Mouse (Mus musculus) intestine, embryonic 14.5 days (tissue): ENCODE data around the gene Jade2. TPM values are rescaled to one million over a fixed set of nuclear protein-coding genes. Genes with fewer than 3 reads are reported as not detected.

Experiments
- ATAC-seq: fragments of 200-750 bp; cut with Nextera tagmentation; replicated peaks from 2 replicates; pipeline ENCODE4 v1.8.0; 2017; ENCODE audit warnings: low read depth, moderate number of reproducible peaks, moderate TSS enrichment, moderate library complexity; ENCODE audit not compliant: low FRiP score, low TSS enrichment
- DNase-seq: peaks from one replicate; pipeline ENCODE4 v3.0.0-alpha.2; 2018; ENCODE audit warnings: low spot score
- H3K27ac ChIP-seq: fragments of 300-500 bp; sonication (generic); 2 replicates; pipeline ENCODE4 v1.5.1; 2014; ENCODE audit warnings: low read depth, mild to moderate bottlenecking, control low read depth
- H3K27me3 ChIP-seq: fragments of 300-500 bp; sonication (generic); replicated peaks from 2 replicates; pipeline ENCODE4 v1.6.1; 2014; ENCODE audit warnings: low read length, control low read depth; ENCODE audit not compliant: control insufficient read depth, insufficient read depth
- H3K36me3 ChIP-seq: fragments of 300-500 bp; sonication (generic); 2 replicates; pipeline ENCODE4 v1.6.1; 2014; ENCODE audit warnings: low read length, control low read depth; ENCODE audit not compliant: control insufficient read depth, insufficient read depth
- H3K4me1 ChIP-seq: fragments of 300-500 bp; sonication (generic); replicated peaks from 2 replicates; pipeline ENCODE4 v1.6.1; 2014; ENCODE audit warnings: low read length, control low read depth, mixed read lengths; ENCODE audit not compliant: control insufficient read depth, insufficient read depth
- H3K4me2 ChIP-seq: fragments of 300-500 bp; sonication (generic); 2 replicates; pipeline ENCODE4 v1.6.1; 2014; ENCODE audit warnings: low read length
- H3K4me3 ChIP-seq: fragments of 300-500 bp; sonication (generic); 2 replicates; pipeline ENCODE4 v1.5.1; 2014; ENCODE audit warnings: low read depth, low read length, control low read depth, mixed read lengths
- H3K9ac ChIP-seq: fragments of 300-500 bp; sonication (generic); 2 replicates; pipeline ENCODE4 v1.6.1; 2014; ENCODE audit warnings: mild to moderate bottlenecking, low read length
- H3K9me3 ChIP-seq: fragments of 300-500 bp; sonication (generic); 2 replicates; pipeline ENCODE4 v1.6.1; 2016; ENCODE audit warnings: low read length, control low read depth; ENCODE audit not compliant: control insufficient read depth
- WGBS: fragments of 180-500 bp; shearing (Covaris S2); extraction: QIAGEN DNeasy Blood & Tissue Kit; methylation state at CpG from one replicate; pipeline ENCODE4 v1.1.7; 2014; 5-methylcytosine and 5-hydroxymethylcytosine counted together
- polyA plus RNA-seq: library from polyadenylated mRNA; unstranded; fragments of >200 nt; fragmentation: Nextera tagmentation; extraction: Ambion mirVana; gene quantifications from 2 replicates; pipeline ENCODE4 v1.2.1, GENCODE M21; 2014

The Jade2 gene
- polyA plus RNA-seq, 1 experiment from 2014 or later = 0.95 TPM

DNA sequence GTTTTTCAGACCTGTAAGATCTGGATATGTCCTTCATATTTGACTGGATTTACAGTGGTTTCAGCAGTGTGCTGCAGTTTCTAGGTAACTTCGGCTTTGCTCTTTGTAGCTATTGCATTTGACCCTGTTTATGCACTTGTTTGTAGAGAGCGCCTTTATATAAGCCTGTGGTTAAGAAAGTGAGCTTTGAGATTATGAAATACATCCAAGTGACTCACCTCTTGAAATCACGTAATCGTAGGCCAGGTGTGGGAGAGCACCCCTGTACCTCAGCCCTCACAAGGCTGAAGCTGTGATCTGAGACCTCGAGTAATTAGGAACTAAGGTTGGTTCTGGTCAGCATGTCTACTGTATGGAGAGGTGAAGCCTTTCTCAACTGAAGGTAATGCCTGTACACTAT is 80.0 kb downstream of the Jade2 start:
- no peaks in the 10 kb centered on the region for H3K4me1 ChIP-seq
- H3K4me2 ChIP-seq = no peak overlapping the region
- no peaks in the 10 kb centered on the region for H3K9me3 ChIP-seq
- H3K4me3 ChIP-seq = no peak overlapping the region
- no peak for DNase-seq
- no peaks in the 10 kb centered on the region for H3K27me3 ChIP-seq
- no peak for ATAC-seq
- no peak overlapping the region for H3K9ac ChIP-seq
- H3K36me3 ChIP-seq = peaks cover 31% of the 10 kb centered on the region
- no peak overlapping the region for H3K27ac ChIP-seq
- WGBS = 95% methylated on average over 5 of the region's 5 CpGs

DNA sequence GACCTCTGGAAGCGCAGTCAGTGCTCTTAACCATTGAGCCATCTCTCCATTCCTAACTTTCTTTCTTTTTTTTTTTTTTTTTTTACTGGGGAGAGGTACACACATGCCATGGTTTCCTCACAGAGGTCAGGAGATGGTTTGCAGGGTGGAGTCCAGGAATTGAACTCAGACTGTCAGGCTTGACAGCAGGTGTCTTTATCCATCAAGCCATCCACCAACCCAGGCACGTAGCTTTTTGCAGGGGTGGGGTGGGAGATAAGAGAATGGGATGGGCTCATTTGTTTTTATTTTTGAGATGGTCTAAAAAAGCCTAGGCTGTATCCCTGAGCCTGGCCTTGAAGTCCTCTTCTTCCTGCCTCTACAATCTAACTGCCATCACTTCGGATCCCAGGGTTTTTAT is 81.9 kb downstream of the Jade2 start:
- H3K4me2 ChIP-seq = no peak overlapping the region
- 91% methylated on average over 3 of the region's 3 CpGs for whole genome bisulfite sequencing
- H3K36me3 ChIP-seq = peaks cover 11% of the 10 kb centered on the region
- H3K9me3 ChIP-seq = no peaks in the 10 kb centered on the region
- ATAC-seq (no peak), DNase-seq (no peak)
- no peak overlapping the region for H3K27ac ChIP-seq
- no peak overlapping the region for H3K4me3 ChIP-seq
- no peak overlapping the region for H3K9ac ChIP-seq
- H3K4me1 ChIP-seq = no peaks in the 10 kb centered on the region
- no peaks in the 10 kb centered on the region for H3K27me3 ChIP-seq

DNA sequence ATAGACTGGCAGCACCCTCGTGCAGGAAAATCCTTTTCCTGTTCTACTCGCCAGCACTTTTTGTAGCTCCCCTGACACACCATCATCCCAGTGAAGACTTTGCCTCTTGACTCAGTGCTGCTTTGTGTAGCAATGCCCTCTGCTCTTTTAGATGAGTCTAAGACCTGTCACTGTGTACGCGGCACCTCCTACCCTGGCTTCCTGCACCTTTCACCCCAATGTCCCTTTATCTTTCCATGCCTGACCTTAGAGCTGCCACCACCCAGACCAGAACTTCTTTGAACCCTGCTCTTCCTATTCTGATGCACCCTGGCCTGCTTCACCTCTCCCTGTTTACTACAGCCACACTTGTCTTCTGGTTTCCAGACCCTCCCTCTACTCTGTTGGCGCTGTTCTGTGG is 89.2 kb downstream of the Jade2 start:
- Histone ChIP-seq H3K9me3 (no peaks in the 10 kb centered on the region), H3K4me1 (peaks cover 7% of the 10 kb centered on the region), H3K4me3 (no peak overlapping the region), H3K4me2 (no peak overlapping the region), H3K36me3 (no peaks in the 10 kb centered on the region), H3K27me3 (no peaks in the 10 kb centered on the region), H3K9ac (no peak overlapping the region), H3K27ac (no peak overlapping the region)
- no peak for DNase-seq
- WGBS = 65% methylated on average over 5 of the region's 5 CpGs
- ATAC-seq = no peak

DNA sequence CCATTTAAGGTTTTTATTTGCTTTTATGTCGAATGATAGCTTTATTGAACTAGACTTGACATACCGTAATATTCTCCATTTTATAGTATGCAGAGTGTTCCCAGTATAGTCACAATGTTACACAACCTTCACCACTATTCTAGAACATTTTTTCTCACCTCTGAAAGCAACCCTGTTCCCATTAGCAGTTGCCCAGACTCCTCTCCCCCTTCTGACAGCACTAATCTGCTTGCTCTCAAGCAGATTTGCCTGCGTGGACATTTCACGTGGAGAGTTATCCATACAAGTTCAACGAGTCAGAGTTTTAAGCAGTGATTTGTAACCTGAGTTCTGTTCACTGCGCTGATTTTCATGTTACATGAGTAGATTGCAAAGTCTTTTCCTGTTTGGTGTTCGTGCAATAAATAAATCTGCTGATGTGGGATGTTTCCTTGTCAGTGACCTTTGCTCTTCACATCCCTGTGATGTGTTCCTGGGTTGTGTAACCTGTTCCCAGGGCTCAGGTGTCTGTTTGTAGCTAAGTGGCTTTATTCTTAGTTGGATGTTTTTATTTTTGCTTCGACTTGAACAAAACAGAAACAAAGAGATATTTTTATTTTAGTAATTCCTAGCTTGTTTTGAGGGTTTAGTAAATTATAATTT is 89.8 kb downstream of the Jade2 start:
- WGBS = 61% methylated on average over 8 of the region's 8 CpGs
- no peak overlapping the region for H3K4me2 ChIP-seq
- H3K9me3 ChIP-seq = no peaks in the 10 kb centered on the region
- H3K27me3 ChIP-seq = no peaks in the 10 kb centered on the region
- H3K36me3 ChIP-seq = no peaks in the 10 kb centered on the region
- no peak overlapping the region for H3K27ac ChIP-seq
- no peak overlapping the region for H3K9ac ChIP-seq
- H3K4me3 ChIP-seq = no peak overlapping the region
- DNase-seq (no peak), ATAC-seq (no peak)
- peaks cover 7% of the 10 kb centered on the region for H3K4me1 ChIP-seq

DNA sequence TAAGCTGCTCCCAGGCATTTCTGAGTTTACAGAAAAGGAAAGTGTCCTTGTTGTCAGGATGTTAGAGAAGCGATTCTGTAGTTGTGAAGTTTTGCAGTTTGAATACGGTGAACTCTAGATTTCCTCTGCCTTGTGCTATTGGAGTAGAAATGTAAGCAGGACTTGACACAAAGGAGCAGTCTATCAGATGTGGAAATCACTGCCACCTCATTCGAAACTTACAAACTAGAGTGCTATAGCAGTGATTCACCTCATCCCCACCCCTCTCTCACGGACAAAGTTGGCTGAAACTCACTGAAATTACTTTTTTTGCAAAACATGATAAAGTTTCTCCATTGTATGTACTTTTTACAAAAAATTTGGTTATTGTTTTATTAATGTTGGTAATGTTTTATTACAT is 92.6 kb downstream of the Jade2 start:
- Histone ChIP-seq H3K4me2 (peak overlapping the region; percentile 97), H3K36me3 (no peaks in the 10 kb centered on the region), H3K4me3 (no peak overlapping the region), H3K27me3 (no peaks in the 10 kb centered on the region), H3K27ac (no peak overlapping the region), H3K9ac (no peak overlapping the region), H3K9me3 (no peaks in the 10 kb centered on the region), H3K4me1 (peaks cover 7% of the 10 kb centered on the region)
- 72% methylated on average over 4 of the region's 4 CpGs for WGBS
- no peak for ATAC-seq
- no peak for DNase-seq

DNA sequence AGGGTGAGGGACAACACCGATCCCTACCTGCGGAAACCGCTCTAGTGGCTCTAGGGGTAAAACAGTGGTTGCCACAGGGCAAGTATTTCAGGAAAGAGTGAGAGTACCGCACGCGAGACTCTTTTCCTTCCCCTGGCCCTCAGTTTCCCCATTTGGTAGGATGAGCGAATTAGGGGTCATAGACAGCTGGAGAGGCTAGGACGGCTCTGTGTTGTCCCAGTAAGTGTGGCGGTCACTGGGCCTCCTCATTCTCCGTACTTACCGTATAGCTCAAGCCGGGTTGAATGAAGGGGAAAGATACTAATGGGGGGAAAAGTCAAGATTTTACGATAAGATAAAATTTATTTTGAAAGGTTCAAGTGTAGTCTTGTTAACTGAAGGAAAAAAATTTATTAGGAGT is 93.5 kb downstream of the Jade2 start:
- H3K36me3 ChIP-seq = no peaks in the 10 kb centered on the region
- DNase-seq = no peak
- no peak for ATAC-seq
- peak overlapping the region; percentile 97 for H3K4me2 ChIP-seq
- 4% methylated on average over 13 of the region's 13 CpGs for WGBS
- peak overlapping the region; percentile 93 for H3K9ac ChIP-seq
- H3K4me3 ChIP-seq = peak overlapping the region; percentile 98
- no peak overlapping the region for H3K27ac ChIP-seq
- H3K9me3 ChIP-seq = no peaks in the 10 kb centered on the region
- peaks cover 7% of the 10 kb centered on the region for H3K4me1 ChIP-seq
- H3K27me3 ChIP-seq = no peaks in the 10 kb centered on the region

Other genes with a start within 250 kb of the Jade2 start
- 221 and 226 TPM in 2 replicates for gene Nhp2, start 237.9 kb downstream of the Jade2 start, polyA plus RNA-seq
- gene Rmnd5b, start 221.8 kb downstream of the Jade2 start, polyA plus RNA-seq = 42.7 and 44.0 TPM in 2 replicates
- gene N4bp3, start 206.8 kb downstream of the Jade2 start, polyA plus RNA-seq = 15.3 and 17.3 TPM in 2 replicates
- 3.9 and 4.8 TPM in 2 replicates for gene D930048N14Rik, start 206.7 kb downstream of the Jade2 start, polyA plus RNA-seq
- gene 0610009B22Rik, start 168.8 kb downstream of the Jade2 start, polyA plus RNA-seq = 81.9 and 86.6 TPM in 2 replicates
- 17.0 and 19.2 TPM in 2 replicates for gene Sec24a, start 94.0 kb downstream of the Jade2 start, polyA plus RNA-seq
- 119 and 123 TPM in 2 replicates for gene Sar1b, start 94.0 kb downstream of the Jade2 start, polyA plus RNA-seq
- gene Cdkn2aipnl, start 110.0 kb upstream of the Jade2 start, polyA plus RNA-seq = 99.5 and 103 TPM in 2 replicates
- 139 and 145 TPM in 2 replicates for gene Ube2b, start 143.1 kb upstream of the Jade2 start, polyA plus RNA-seq
- gene Cdkl3, start 146.6 kb upstream of the Jade2 start, polyA plus RNA-seq = 5.3 and 6.2 TPM in 2 replicates
- gene Ppp2ca, start 241.0 kb upstream of the Jade2 start, polyA plus RNA-seq = 83.9 and 87.8 TPM in 2 replicates